Mouse (Mus musculus): ENCODE results near the gene Gm732. TPM values are rescaled to one million over a fixed set of nuclear protein-coding genes. Genes with fewer than 3 reads are reported as not detected.

The Gm732 gene
- polyA plus RNA-seq (2014; fragmentation: Illumina TruSeq; extraction: RNeasy Lipid Tissue Mini Kit (QIAGEN cat#74804); ENCODE audit: low read depth, low replicate concordance): 0.56 TPM

DNA sequence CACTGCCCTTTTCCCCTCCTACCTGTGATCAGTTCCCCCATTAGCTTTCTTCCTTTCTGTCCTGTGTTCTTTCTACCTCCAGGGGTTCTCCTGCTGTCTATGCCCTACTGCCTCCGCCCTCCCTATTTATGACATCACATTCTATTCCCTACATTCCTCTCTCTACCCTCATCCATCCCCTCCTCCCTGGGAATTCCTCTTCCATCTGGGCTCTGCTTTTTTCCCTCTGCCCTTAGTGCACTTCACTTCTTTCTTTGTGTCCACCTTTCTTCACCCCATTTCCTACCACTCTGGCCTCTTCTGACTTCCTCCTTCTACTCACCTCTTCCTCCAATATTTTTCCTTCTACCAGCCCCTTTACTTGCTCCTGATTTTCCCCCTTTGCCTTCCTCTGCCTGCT lies at the start of gene Gm732:
TSS of gene Gm732 (minus strand) at position 101 of the 400 bp plus-strand sequence.

Other genes starting within 250 kb of the Gm732 start
- 2.9 TPM for gene Tent5d, start 155.9 kb downstream of the Gm732 start, polyA plus RNA-seq (2014; fragmentation: Illumina TruSeq; extraction: RNeasy Lipid Tissue Mini Kit (QIAGEN cat#74804); ENCODE audit: low read depth, low replicate concordance)
- 15.4 TPM for gene 2610002M06Rik, start 132.1 kb downstream of the Gm732 start, polyA plus RNA-seq (2014; fragmentation: Illumina TruSeq; extraction: RNeasy Lipid Tissue Mini Kit (QIAGEN cat#74804); ENCODE audit: low read depth, low replicate concordance)

Measured in adipose tissue, adult 10 weeks (tissue).